ENCODE assay signal across 15 mouse cellular contexts in the genomic region with DNA sequence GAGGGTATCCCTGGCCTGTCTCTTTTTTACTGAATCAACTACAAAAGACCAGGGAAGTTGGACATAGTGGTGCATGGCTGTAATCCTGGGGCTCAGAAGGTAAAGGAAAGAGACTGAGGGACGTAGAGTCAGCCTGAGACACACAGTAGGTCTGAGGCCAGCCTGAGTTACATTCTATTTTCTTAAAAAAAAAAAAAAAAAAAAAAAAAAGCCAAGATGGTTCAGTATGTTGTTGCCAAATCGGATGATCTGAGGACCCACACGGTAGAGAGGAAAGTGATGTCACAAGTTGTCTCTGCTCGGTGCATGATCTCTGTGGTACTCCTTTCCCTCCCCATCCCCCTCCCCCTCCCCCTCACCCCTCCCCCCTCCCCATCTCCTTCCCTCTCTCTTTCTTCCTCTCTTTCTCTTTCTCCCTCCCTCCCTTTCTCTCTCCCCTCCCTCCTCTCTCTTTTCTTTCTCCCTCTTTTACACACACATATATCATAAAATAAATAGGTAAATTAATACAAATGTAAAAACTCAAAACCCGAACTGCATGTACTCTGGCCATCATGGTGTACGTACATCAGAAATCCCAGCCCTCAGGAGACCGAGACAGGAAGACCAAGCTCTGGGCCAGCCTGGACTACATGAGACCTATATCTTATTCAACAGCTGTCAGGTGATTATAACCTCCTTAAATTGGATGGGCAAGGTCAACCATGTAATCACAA. TPM values are rescaled to one million over a fixed set of nuclear protein-coding genes. Genes with fewer than 3 reads are reported as not detected.
DNase-seq lines count a peak whose midpoint lies in the region; ATAC-seq and TF ChIP-seq lines count a peak whose summit lies in the region.
"Had no signal": no experiment of that assay in that cellular context is flagged by ENCODE, and none has a peak within 500 bp of the region (broad histone marks: within the 10 kb centered on the region; RNA-seq: fewer than 3 reads in every experiment).

No protein-coding gene starts in this region.

- intact Hi-C loops in gastrocnemius, adult 2 months (cut with DNase I) = loop anchor here (2.0 kb wide), 1 partner anchor 81 kb away; no protein-coding TSS in a partner anchor

- no peak overlapping the region for H3K9ac ChIP-seq in neural tube, embryonic 12.5 days
- no peak overlapping the region for H3K9ac ChIP-seq in hindbrain, embryonic 11.5 days (ENCODE audit: low read depth, low read length)
- H3K9ac ChIP-seq in liver, embryonic 13.5 days = no peak overlapping the region

- peak overlapping the region; percentile 50; the same call in 1 of the 2 replicates for H3K4me2 ChIP-seq in neural tube, embryonic 12.5 days (replicated peaks)
- H3K4me2 ChIP-seq in hindbrain, embryonic 11.5 days (replicated peaks; ENCODE audit: low read depth, low read length) = no peak overlapping the region
- H3K4me2 ChIP-seq in liver, embryonic 13.5 days = peak overlapping the region; percentile 57

- H3K36me3 ChIP-seq in neural tube, embryonic 12.5 days = no peaks in the 10 kb centered on the region
- H3K36me3 ChIP-seq in hindbrain, embryonic 11.5 days (ENCODE audit: control insufficient read depth, insufficient read depth, low read length) = no peaks in the 10 kb centered on the region
- H3K36me3 ChIP-seq in liver, embryonic 13.5 days = no peaks in the 10 kb centered on the region

- TF ChIP-seq CTCF in gastrocnemius, adult 2 months (IDR thresholded peaks at IDR 0.05) = no peak

- WGBS in neural tube, embryonic 12.5 days = 88% methylated on average over 7 of the region's 7 CpGs
- 81% methylated on average over 7 of the region's 7 CpGs for WGBS in hindbrain, embryonic 11.5 days
- WGBS in liver, embryonic 13.5 days (ENCODE audit: insufficient replicate concordance) = 73% methylated on average over 5 of the region's 7 CpGs

- no peak overlapping the region for H3K27ac ChIP-seq in neural tube, embryonic 12.5 days
- no peak overlapping the region for H3K27ac ChIP-seq in hindbrain, embryonic 11.5 days (ENCODE audit: low read depth, low read length)
- H3K27ac ChIP-seq in liver, embryonic 13.5 days = no peak overlapping the region
- no peak overlapping the region for H3K27ac ChIP-seq in gastrocnemius, adult 2 months

- H3K4me1 ChIP-seq in neural tube, embryonic 12.5 days = peaks cover 17% of the 10 kb centered on the region
- H3K4me1 ChIP-seq in hindbrain, embryonic 11.5 days (replicated peaks; ENCODE audit: control insufficient read depth, insufficient read depth, low read length) = peaks cover 4% of the 10 kb centered on the region; the same call in 1 of the 2 replicates
- peaks cover 27% of the 10 kb centered on the region for H3K4me1 ChIP-seq in liver, embryonic 13.5 days (replicated peaks)

- ATAC-seq in neural tube, embryonic 12.5 days (ENCODE audit: low FRiP score, low read depth) = 0 out of 2 replicates have a peak, but pooled peaks have one; percentile 3
- peak; percentile 12; the same call in 1 of the 2 replicates for ATAC-seq in hindbrain, embryonic 11.5 days (ENCODE audit: low FRiP score)
- no peak for ATAC-seq in liver, embryonic 13.5 days (ENCODE audit: low read depth)

- no peak overlapping the region for H3K4me3 ChIP-seq in neural tube, embryonic 12.5 days
- no peak overlapping the region for H3K4me3 ChIP-seq in hindbrain, embryonic 11.5 days (ENCODE audit: low read depth, low read length)
- H3K4me3 ChIP-seq in liver, embryonic 13.5 days (replicated peaks) = no peak overlapping the region; the same call in 1 of the 2 replicates
- no peak overlapping the region for H3K4me3 ChIP-seq in gastrocnemius, adult 2 months

- no peak for DNase-seq in neural tube, embryonic 10.5 days (ENCODE audit: extremely low spot score, low spot score)
- DNase-seq in hindbrain, embryonic 11.5 days (ENCODE audit: low spot score) = no peak
- DNase-seq in liver, embryonic 13.5 days = no peak
- DNase-seq in gastrocnemius, postnatal 25 days = no peak
- DNase-seq in gastrocnemius, adult 2 months = no peak
- no peak for DNase-seq in right cerebral cortex, postnatal 36 days (ENCODE audit: low spot score in 2 of 2)

- H3K27me3 ChIP-seq in neural tube, embryonic 12.5 days (replicated peaks) = no peaks in the 10 kb centered on the region
- no peaks in the 10 kb centered on the region for H3K27me3 ChIP-seq in hindbrain, embryonic 11.5 days (ENCODE audit: control insufficient read depth, insufficient read depth, low read length)
- peaks cover 2% of the 10 kb centered on the region; the same call in 1 of the 2 replicates for H3K27me3 ChIP-seq in liver, embryonic 13.5 days

- H3K9me3 ChIP-seq in neural tube, embryonic 12.5 days = no peaks in the 10 kb centered on the region
- no peaks in the 10 kb centered on the region for H3K9me3 ChIP-seq in hindbrain, embryonic 11.5 days (ENCODE audit: control insufficient read depth, low read length)
- no peaks in the 10 kb centered on the region for H3K9me3 ChIP-seq in liver, embryonic 13.5 days (replicated peaks)

RNA-seq across cellular contexts. Expression of a gene that starts 11.2 kb away (rescaled TPM):
- not detected in 2 replicates for polyA plus RNA-seq in neural tube, embryonic 12.5 days (2016; fragmentation: Nextera tagmentation; extraction: Ambion mirVana)
- polyA plus RNA-seq in hindbrain, embryonic 11.5 days (2014; fragmentation: Nextera tagmentation; extraction: Ambion mirVana) = not detected in 2 replicates
- 0.21 TPM in 1 of 2 replicates, not detected in the other for polyA plus RNA-seq in liver, embryonic 13.5 days (2015; fragmentation: Nextera tagmentation; extraction: Ambion mirVana)
- total RNA-seq in gastrocnemius, postnatal 25 days (2021) = not detected
- total RNA-seq in gastrocnemius, adult 2 months (2021) = not detected
- total RNA-seq: adrenal gland, postnatal 14 days; left cerebral cortex, adult 8-10 months; neutrophil, adult 5-6 weeks had no signal
- polyA plus RNA-seq: cerebellum, adult 2 months; embryonic facial prominence, embryonic 14.5 days; gonadal fat pad, adult 2 months; kidney, embryonic 16.5 days; urinary bladder, adult 2 months had no signal

RNA-seq across cellular contexts. Expression of a gene that starts 18.4 kb away (rescaled TPM):
- polyA plus RNA-seq in neural tube, embryonic 12.5 days (2016; fragmentation: Nextera tagmentation; extraction: Ambion mirVana) = 2.1 and 2.3 TPM in 2 replicates
- 1.3 TPM in 2 replicates for polyA plus RNA-seq in hindbrain, embryonic 11.5 days (2014; fragmentation: Nextera tagmentation; extraction: Ambion mirVana)
- 0.22 and 0.23 TPM in 2 replicates for polyA plus RNA-seq in liver, embryonic 13.5 days (2015; fragmentation: Nextera tagmentation; extraction: Ambion mirVana)
- total RNA-seq in gastrocnemius, postnatal 25 days (2021) = under 1 TPM in 1 of 2 experiments, not detected in 1; 0.54 TPM
- not detected for total RNA-seq in gastrocnemius, adult 2 months (2021)
- total RNA-seq: neutrophil, adult 5-6 weeks had no signal

RNA-seq across cellular contexts. Expression of a gene that starts 50.4 kb away (rescaled TPM):
- 0.65 and 1.0 TPM in 2 replicates for polyA plus RNA-seq in neural tube, embryonic 12.5 days (2016; fragmentation: Nextera tagmentation; extraction: Ambion mirVana)
- 0.24 and 0.68 TPM in 2 replicates for polyA plus RNA-seq in hindbrain, embryonic 11.5 days (2014; fragmentation: Nextera tagmentation; extraction: Ambion mirVana)
- polyA plus RNA-seq in liver, embryonic 13.5 days (2015; fragmentation: Nextera tagmentation; extraction: Ambion mirVana) = 0.10 and 0.12 TPM in 2 replicates
- 10 to 100 TPM; 22.8 to 35.7 TPM for total RNA-seq in gastrocnemius, postnatal 25 days (2021)
- 10 to 100 TPM; 41.7 to 51.3 TPM for total RNA-seq in gastrocnemius, adult 2 months (2021)
